Mouse (Mus musculus) megakaryocyte, embryonic 14.5 days (primary cell): ENCODE data around the gene Gpank1.

ENCODE experiments used
- FLI1 ChIP-seq: IDR thresholded peaks from 2 replicates; pipeline ENCODE4 v1.6.1; 2012; ENCODE audit warnings: low read length, inconsistent platforms, mixed read lengths
- GATA1 ChIP-seq: IDR thresholded peaks from 3 replicates; pipeline ENCODE4 v1.6.1; 2012; ENCODE audit warnings: mixed read lengths, low read length, inconsistent platforms, borderline replicate concordance

DNA sequence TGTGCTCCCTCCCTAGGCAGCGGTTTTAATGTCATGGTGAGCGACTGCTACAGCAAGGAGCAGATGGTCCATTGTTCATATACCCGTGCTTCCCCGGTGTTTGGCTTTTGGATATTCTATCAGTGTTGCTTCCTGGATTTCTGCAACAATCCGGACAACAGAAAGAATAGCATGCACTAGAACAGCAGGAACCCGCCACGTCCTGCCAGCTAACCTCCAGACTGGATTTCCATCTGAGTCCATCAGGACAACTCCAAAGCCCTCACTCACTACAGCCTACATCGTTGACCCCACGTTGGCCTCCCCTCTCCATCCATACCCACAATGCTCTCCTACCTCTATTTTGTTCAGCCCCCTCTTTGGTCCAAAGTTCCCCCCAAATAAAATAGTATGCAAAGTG is 9.5 kb upstream of the Gpank1 start:
- no peak for TF ChIP-seq GATA1
- TF ChIP-seq FLI1, result no peak
